Mouse (Mus musculus) heart, embryonic 11.5 days (tissue): Measurements from ENCODE around the gene Glod5. TPM values are rescaled to one million over a fixed set of nuclear protein-coding genes. Genes with fewer than 3 reads are reported as not detected.

Source experiments
- ATAC-seq: fragments of 200-750 bp; cut with Nextera tagmentation; replicated peaks from 2 replicates; pipeline ENCODE4 v1.8.0; 2017; ENCODE audit warnings: moderate library complexity; ENCODE audit not compliant: insufficient number of reproducible peaks, low FRiP score, low TSS enrichment
- H3K27ac ChIP-seq: fragments of 300-500 bp; sonication (generic); 2 replicates; pipeline ENCODE4 v1.5.1; 2014; ENCODE audit warnings: mild to moderate bottlenecking, low read depth, low read length
- H3K27me3 ChIP-seq: fragments of 300-500 bp; sonication (generic); 2 replicates; pipeline ENCODE4 v1.6.1; 2014; ENCODE audit warnings: mild to moderate bottlenecking, low read length, mixed read lengths; ENCODE audit not compliant: control insufficient read depth, insufficient read depth
- H3K36me3 ChIP-seq: fragments of 300-500 bp; sonication (generic); 2 replicates; pipeline ENCODE4 v1.6.1; 2014; ENCODE audit warnings: mild to moderate bottlenecking, low read length, moderate library complexity, mixed read lengths; ENCODE audit not compliant: control insufficient read depth, insufficient read depth
- H3K4me1 ChIP-seq: fragments of 300-500 bp; sonication (generic); 2 replicates; pipeline ENCODE4 v1.6.1; 2014; ENCODE audit warnings: low read length; ENCODE audit not compliant: control insufficient read depth, insufficient read depth
- H3K4me2 ChIP-seq: fragments of 300-500 bp; sonication (generic); 2 replicates; pipeline ENCODE4 v1.6.1; 2014; ENCODE audit warnings: mild to moderate bottlenecking, moderate library complexity
- H3K4me3 ChIP-seq: fragments of 300-500 bp; sonication (generic); 2 replicates; pipeline ENCODE4 v1.5.1; 2014; ENCODE audit warnings: low read depth, low read length
- H3K9ac ChIP-seq: fragments of 300-500 bp; sonication (generic); 2 replicates; pipeline ENCODE4 v1.6.1; 2014; ENCODE audit warnings: mild to moderate bottlenecking, low read depth, low read length, moderate library complexity
- H3K9me3 ChIP-seq: fragments of 300-500 bp; sonication (generic); replicated peaks from 2 replicates; pipeline ENCODE4 v1.6.1; 2016; ENCODE audit warnings: low read length; ENCODE audit not compliant: control insufficient read depth
- WGBS: fragments of 180-500 bp; shearing (Covaris S2); extraction: QIAGEN DNeasy Blood & Tissue Kit; methylation state at CpG from one replicate; pipeline ENCODE4 v1.1.7; 2014; ENCODE audit not compliant: insufficient replicate concordance; 5-methylcytosine and 5-hydroxymethylcytosine counted together
- polyA plus RNA-seq: library from polyadenylated mRNA; unstranded; fragments of >200 nt; fragmentation: Nextera tagmentation; extraction: Ambion mirVana; gene quantifications from 2 replicates; pipeline ENCODE4 v1.2.1, GENCODE M21; 2014

Gene Glod5
- polyA plus RNA-seq, 1 experiment from 2014 or later, result not detected

GRCm38 (mm10) chrX:7992379-7993067, 25.8 kb downstream of the Glod5 start:
- WGBS, result 50% methylated on average over 8 of the region's 8 CpGs
- Histone ChIP-seq H3K4me1 (no peaks in the 10 kb centered on the region), H3K4me2 (no peak overlapping the region), H3K9me3 (no peaks in the 10 kb centered on the region), H3K4me3 (no peak overlapping the region), H3K27me3 (no peaks in the 10 kb centered on the region), H3K36me3 (no peaks in the 10 kb centered on the region), H3K27ac (no peak overlapping the region), H3K9ac (no peak overlapping the region)
- ATAC-seq, result no peak

GRCm38 (mm10) chrX:7981368-7981767, 36.9 kb downstream of the Glod5 start:
- no peak overlapping the region for H3K4me3 ChIP-seq
- 86% methylated on average over 7 of the region's 7 CpGs for WGBS
- H3K9ac ChIP-seq, result no peak overlapping the region
- no peaks in the 10 kb centered on the region for H3K9me3 ChIP-seq
- no peak overlapping the region for H3K27ac ChIP-seq
- no peaks in the 10 kb centered on the region for H3K36me3 ChIP-seq
- no peaks in the 10 kb centered on the region for H3K27me3 ChIP-seq
- H3K4me2 ChIP-seq, result no peak overlapping the region
- no peaks in the 10 kb centered on the region for H3K4me1 ChIP-seq
- no peak for ATAC-seq

- no peak within 1 kb of the TSS for H3K4me3 ChIP-seq
- no peaks in the 10 kb centered on the region for H3K36me3 ChIP-seq
- H3K4me2 ChIP-seq, result no peak within 1 kb of the TSS
- no peak within 1 kb of the TSS for H3K9ac ChIP-seq
- 87% methylated on average over 11 of the region's 11 CpGs for WGBS
- no peaks in the 10 kb centered on the region for H3K9me3 ChIP-seq
- no peak within 1 kb of the TSS for H3K27ac ChIP-seq
- H3K27me3 ChIP-seq, result no peaks in the 10 kb centered on the region
- no peaks in the 10 kb centered on the region for H3K4me1 ChIP-seq
- ATAC-seq, result no peak
These were observed 40.4 kb downstream of the Glod5 start, which contains the start of gene Gata1 for GRCm38 (mm10) chrX:7977892-7978291. Gata1 (minus strand) TSS chrX:7978071.

GRCm38 (mm10) chrX:7971292-7971691, 47.0 kb downstream of the Glod5 start:
- Histone ChIP-seq H3K4me3 (no peak overlapping the region), H3K27ac (no peak overlapping the region; the same call in 1 of the 2 replicates), H3K9me3 (no peaks in the 10 kb centered on the region), H3K36me3 (no peaks in the 10 kb centered on the region), H3K27me3 (no peaks in the 10 kb centered on the region), H3K4me1 (no peaks in the 10 kb centered on the region; the same call in 1 of the 2 replicates), H3K4me2 (no peak overlapping the region), H3K9ac (no peak overlapping the region)
- 41% methylated on average over 4 of the region's 4 CpGs for WGBS
- peak; percentile 83 for ATAC-seq

- no peak overlapping the region for H3K4me3 ChIP-seq
- 74% methylated on average over 3 of the region's 3 CpGs for WGBS
- no peaks in the 10 kb centered on the region for H3K36me3 ChIP-seq
- H3K4me1 ChIP-seq, result no peaks in the 10 kb centered on the region; the same call in 1 of the 2 replicates
- H3K9me3 ChIP-seq, result no peaks in the 10 kb centered on the region
- H3K9ac ChIP-seq, result no peak overlapping the region
- no peak overlapping the region; the same call in 1 of the 2 replicates for H3K4me2 ChIP-seq
- no peaks in the 10 kb centered on the region for H3K27me3 ChIP-seq
- ATAC-seq, result no peak
- peak overlapping the region; percentile 46; the same call in 1 of the 2 replicates for H3K27ac ChIP-seq
These were observed 49.4 kb downstream of the Glod5 start for GRCm38 (mm10) chrX:7968899-7969298.

GRCm38 (mm10) chrX:7968226-7968625, 50.1 kb downstream of the Glod5 start:
- no peak overlapping the region for H3K4me3 ChIP-seq
- H3K4me2 ChIP-seq, result peak overlapping the region; percentile 9; the same call in 1 of the 2 replicates
- no peak overlapping the region for H3K9ac ChIP-seq
- H3K27me3 ChIP-seq, result no peaks in the 10 kb centered on the region
- ATAC-seq, result peak; percentile 68; the same call in 1 of the 2 replicates
- no peaks in the 10 kb centered on the region for H3K36me3 ChIP-seq
- H3K9me3 ChIP-seq, result no peaks in the 10 kb centered on the region
- H3K4me1 ChIP-seq, result no peaks in the 10 kb centered on the region; the same call in 1 of the 2 replicates
- WGBS, result 48% methylated on average over 8 of the region's 8 CpGs
- H3K27ac ChIP-seq, result no peak overlapping the region

- H3K4me2 ChIP-seq, result peak overlapping the region; percentile 9; the same call in 1 of the 2 replicates
- peak overlapping the region; percentile 29 for H3K4me3 ChIP-seq
- peak; percentile 86 for ATAC-seq
- no peaks in the 10 kb centered on the region for H3K27me3 ChIP-seq
- no peaks in the 10 kb centered on the region for H3K9me3 ChIP-seq
- WGBS, result 63% methylated on average over 7 of the region's 9 CpGs
- H3K36me3 ChIP-seq, result no peaks in the 10 kb centered on the region
- no peaks in the 10 kb centered on the region; the same call in 1 of the 2 replicates for H3K4me1 ChIP-seq
- H3K27ac ChIP-seq, result no peak overlapping the region
- H3K9ac ChIP-seq, result no peak overlapping the region
These were observed 50.6 kb downstream of the Glod5 start for GRCm38 (mm10) chrX:7967596-7968201.

- WGBS, result 31% methylated on average over 4 of the region's 4 CpGs
- no peaks in the 10 kb centered on the region for H3K36me3 ChIP-seq
- H3K4me1 ChIP-seq, result no peaks in the 10 kb centered on the region; the same call in 1 of the 2 replicates
- H3K9ac ChIP-seq, result no peak overlapping the region
- H3K4me2 ChIP-seq, result no peak overlapping the region
- H3K27ac ChIP-seq, result no peak overlapping the region
- H3K4me3 ChIP-seq, result peak overlapping the region; percentile 29
- H3K27me3 ChIP-seq, result no peaks in the 10 kb centered on the region
- ATAC-seq, result no peak
- no peaks in the 10 kb centered on the region for H3K9me3 ChIP-seq
These were observed 52.1 kb downstream of the Glod5 start for GRCm38 (mm10) chrX:7966161-7966560.
